Mouse (Mus musculus) hindbrain, embryonic 12.5 days (tissue): ENCODE measurements around the gene B9d2. TPM values are rescaled to one million over a fixed set of nuclear protein-coding genes. Genes with fewer than 3 reads are reported as not detected.

ENCODE experiments used
- ATAC-seq: fragments of 200-750 bp; cut with Nextera tagmentation; 2 replicates; pipeline ENCODE4 v1.8.0; 2017; ENCODE audit warnings: moderate TSS enrichment; ENCODE audit not compliant: low FRiP score
- H3K27ac ChIP-seq: fragments of 300-500 bp; sonication (generic); 2 replicates; pipeline ENCODE4 v1.5.1; 2016; ENCODE audit warnings: mild to moderate bottlenecking
- H3K27me3 ChIP-seq: fragments of 300-500 bp; sonication (generic); 2 replicates; pipeline ENCODE4 v1.6.1; 2016; ENCODE audit warnings: mild to moderate bottlenecking
- H3K36me3 ChIP-seq: fragments of 300-500 bp; sonication (generic); 2 replicates; pipeline ENCODE4 v1.6.1; 2016; ENCODE audit warnings: mild to moderate bottlenecking
- H3K4me1 ChIP-seq: fragments of 300-500 bp; sonication (generic); 2 replicates; pipeline ENCODE4 v1.6.1; 2016
- H3K4me2 ChIP-seq: fragments of 300-500 bp; sonication (generic); replicated peaks from 2 replicates; pipeline ENCODE4 v1.6.1; 2016; ENCODE audit warnings: mild to moderate bottlenecking
- H3K4me3 ChIP-seq: fragments of 300-500 bp; sonication (generic); 2 replicates; pipeline ENCODE4 v1.5.1; 2016; ENCODE audit warnings: mild to moderate bottlenecking
- H3K9ac ChIP-seq: fragments of 300-500 bp; sonication (generic); 2 replicates; pipeline ENCODE4 v1.6.1; 2016; ENCODE audit warnings: mild to moderate bottlenecking, moderate library complexity
- H3K9me3 ChIP-seq: fragments of 300-500 bp; sonication (generic); replicated peaks from 2 replicates; pipeline ENCODE4 v1.6.1; 2016; ENCODE audit warnings: mild to moderate bottlenecking
- WGBS: fragments of 180-500 bp; shearing (Covaris S2); methylation state at CpG from one replicate; pipeline ENCODE4 v1.1.7; 2016; 5-methylcytosine and 5-hydroxymethylcytosine counted together
- polyA plus RNA-seq: library from polyadenylated mRNA; unstranded; fragments of >200 nt; fragmentation: Nextera tagmentation; extraction: Ambion mirVana; gene quantifications from 2 replicates; pipeline ENCODE4 v1.2.1, GENCODE M21; 2016

Gene B9d2
- polyA plus RNA-seq, 1 experiment from 2014 or later, result 30.8 TPM

DNA sequence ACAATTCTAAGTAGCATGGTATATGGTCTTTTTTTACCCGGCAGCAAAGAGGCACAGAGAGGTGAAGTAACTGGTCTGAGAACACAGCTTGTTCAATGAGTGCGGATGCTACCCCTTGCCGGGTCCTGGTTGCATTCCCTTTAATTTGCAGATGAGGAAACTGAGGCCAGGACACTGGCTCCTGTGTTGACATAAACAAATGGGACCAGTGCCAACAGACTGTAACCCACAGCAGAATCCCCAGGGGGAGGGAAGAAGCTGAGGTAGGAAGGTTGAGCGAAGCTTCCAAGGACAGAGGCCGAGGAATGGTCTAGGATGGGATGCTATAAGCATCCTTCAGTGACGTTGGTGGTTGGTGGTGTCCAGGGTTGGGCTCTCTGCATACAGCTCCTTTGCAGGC is 5.2 kb upstream of the B9d2 start:
- peaks cover 13% of the 10 kb centered on the region for H3K4me1 ChIP-seq
- peak overlapping the region; percentile 50; the same call in 1 of the 2 replicates for H3K9ac ChIP-seq
- peak overlapping the region; percentile 52 for H3K4me2 ChIP-seq
- peaks cover 49% of the 10 kb centered on the region for H3K27me3 ChIP-seq
- H3K9me3 ChIP-seq, result no peaks in the 10 kb centered on the region
- ATAC-seq, result no peak
- no peaks in the 10 kb centered on the region for H3K36me3 ChIP-seq
- no peak overlapping the region for H3K4me3 ChIP-seq
- WGBS, result 38% methylated on average over 6 of the region's 6 CpGs
- no peak overlapping the region for H3K27ac ChIP-seq

DNA sequence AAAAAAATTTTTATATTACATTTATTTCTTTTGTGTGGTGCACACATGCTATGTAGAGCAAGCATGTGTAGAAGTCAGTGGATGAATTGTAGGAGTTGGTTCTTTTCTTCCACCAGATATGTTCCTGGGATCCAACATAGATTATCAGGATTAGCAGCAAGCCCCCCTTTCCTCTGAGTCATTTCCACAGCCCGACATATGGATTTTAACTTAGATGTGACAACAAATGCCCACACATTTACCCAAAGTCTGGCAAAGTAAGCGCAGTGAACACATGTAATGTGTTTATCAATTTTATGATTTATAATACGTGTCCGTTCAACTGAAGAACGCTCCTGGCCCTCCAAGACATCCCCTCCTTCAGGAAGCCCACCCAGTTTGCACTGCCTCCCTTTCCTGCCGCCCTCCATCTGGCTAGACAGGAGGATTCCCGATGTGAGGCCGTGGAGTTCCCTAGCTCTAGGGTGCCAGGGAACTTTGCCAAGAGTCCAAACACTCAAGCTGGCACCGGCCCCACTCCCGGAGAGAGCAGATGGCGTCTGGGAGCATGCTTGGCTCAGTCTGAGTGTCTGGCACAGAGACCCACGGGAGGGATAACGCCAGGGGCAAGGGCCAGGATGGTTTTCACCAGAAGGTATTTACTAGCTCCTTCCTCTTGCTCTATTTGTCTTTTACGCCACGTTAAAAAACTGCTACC is 4.3 kb upstream of the B9d2 start:
- Histone ChIP-seq H3K4me2 (no peak overlapping the region), H3K9me3 (no peaks in the 10 kb centered on the region), H3K4me1 (peaks cover 14% of the 10 kb centered on the region), H3K27ac (peak overlapping the region; percentile 60), H3K9ac (no peak overlapping the region), H3K27me3 (peaks cover 49% of the 10 kb centered on the region), H3K36me3 (no peaks in the 10 kb centered on the region), H3K4me3 (no peak overlapping the region)
- WGBS, result 67% methylated on average over 15 of the region's 15 CpGs
- peak; percentile 5 for ATAC-seq

DNA sequence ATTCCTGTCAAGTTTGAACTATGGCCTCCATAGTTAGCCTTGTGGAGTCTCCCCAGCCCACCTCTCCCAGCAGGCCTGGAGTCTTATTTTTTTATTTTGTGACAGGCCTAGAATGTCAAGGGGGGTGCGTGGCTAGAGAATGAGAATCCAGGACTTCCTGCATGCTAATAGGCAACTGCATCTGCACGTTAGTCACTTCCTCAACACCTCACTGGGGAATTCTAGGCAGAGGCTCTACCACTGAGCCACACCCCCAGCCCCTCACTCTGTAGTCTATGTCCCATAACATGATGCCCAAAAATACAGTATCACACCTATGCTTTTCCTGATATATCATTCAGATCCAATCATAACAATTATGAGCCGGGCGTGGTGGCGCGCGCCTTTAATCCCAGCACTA is 3.6 kb upstream of the B9d2 start:
- peaks cover 49% of the 10 kb centered on the region for H3K27me3 ChIP-seq
- peaks cover 20% of the 10 kb centered on the region for H3K4me1 ChIP-seq
- H3K4me3 ChIP-seq, result no peak overlapping the region
- no peak for ATAC-seq
- H3K27ac ChIP-seq, result peak overlapping the region; percentile 60
- WGBS, result 89% methylated on average over 7 of the region's 7 CpGs
- H3K4me2 ChIP-seq, result no peak overlapping the region
- no peaks in the 10 kb centered on the region for H3K36me3 ChIP-seq
- no peaks in the 10 kb centered on the region for H3K9me3 ChIP-seq
- H3K9ac ChIP-seq, result no peak overlapping the region

DNA sequence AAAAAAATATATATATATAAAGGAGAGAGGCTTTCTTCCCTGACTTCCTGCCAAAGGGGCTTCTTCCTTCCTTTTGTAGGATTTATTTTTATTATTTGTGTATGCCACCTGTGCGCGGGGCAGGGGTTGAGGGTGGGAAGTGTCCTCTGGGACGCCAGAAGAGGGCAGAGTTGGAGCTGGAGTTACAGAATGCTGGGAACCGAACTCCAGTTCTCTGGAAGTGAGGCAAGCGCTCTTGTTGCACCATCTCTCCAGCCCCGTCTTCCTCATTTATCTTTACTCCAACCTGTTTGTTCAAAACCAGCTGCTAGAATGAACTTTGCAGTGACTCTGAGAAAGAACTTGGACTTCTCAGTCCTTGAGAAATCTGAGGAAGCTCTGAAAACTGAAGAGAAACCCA is 609 bp upstream of the B9d2 start:
- ATAC-seq, result no peak

DNA sequence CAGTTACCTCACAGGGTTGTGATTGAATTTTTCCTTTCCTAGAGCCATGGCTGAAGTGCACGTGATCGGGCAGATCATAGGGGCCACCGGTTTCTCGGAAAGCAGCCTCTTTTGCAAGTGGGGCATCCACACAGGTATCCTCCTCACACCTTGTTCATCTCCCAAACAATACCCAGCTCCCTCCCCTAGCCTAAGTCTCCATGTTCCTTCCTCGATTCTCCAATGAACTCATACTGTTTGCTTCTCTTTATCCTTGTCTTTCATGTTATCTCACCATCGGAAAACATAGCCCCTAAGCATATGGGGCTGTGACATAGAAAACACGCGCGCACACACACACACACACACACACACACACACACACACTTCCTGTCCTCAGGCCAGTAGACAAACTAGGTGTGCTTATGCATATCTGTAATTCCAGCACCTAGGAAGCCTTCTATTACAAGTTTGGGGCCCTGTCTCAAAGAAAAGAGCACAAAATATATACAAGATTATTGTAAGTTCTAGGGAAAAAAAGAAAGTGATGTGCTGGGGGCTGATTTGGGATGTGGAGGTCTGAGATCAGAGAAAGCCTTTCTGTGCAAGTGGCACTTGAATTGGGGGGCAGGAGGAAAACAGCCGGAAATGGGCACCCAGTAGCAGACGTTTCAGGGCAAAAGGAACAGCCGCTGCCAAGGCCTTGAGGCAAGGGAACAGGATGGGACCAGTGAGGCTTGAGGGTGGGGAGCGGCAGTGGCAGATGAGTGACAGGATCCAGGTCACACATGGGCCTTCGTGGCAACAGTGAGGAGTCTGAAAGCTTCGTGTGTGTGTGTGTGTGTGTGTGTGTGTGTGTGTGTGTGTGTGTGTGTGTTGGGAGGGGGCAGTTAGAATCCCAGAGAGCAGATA is 1.0 kb downstream of the B9d2 start:
- Histone ChIP-seq H3K4me3 (peak overlapping the region; percentile 61), H3K9ac (0 out of 2 replicates have a peak overlapping the region, but pooled peaks have one; percentile 3), H3K4me1 (peaks cover 21% of the 10 kb centered on the region), H3K36me3 (no peaks in the 10 kb centered on the region), H3K4me2 (peak overlapping the region; percentile 61), H3K27me3 (peaks cover 32% of the 10 kb centered on the region), H3K9me3 (no peaks in the 10 kb centered on the region), H3K27ac (peak overlapping the region; percentile 97; the same call in 1 of the 2 replicates)
- WGBS, result 68% methylated on average over 15 of the region's 15 CpGs
- no peak for ATAC-seq

More for the DNA sequence above, 609 bp upstream of the B9d2 start:
- H3K4me2 ChIP-seq, result peak overlapping the region; percentile 61
- peaks cover 33% of the 10 kb centered on the region for H3K27me3 ChIP-seq
- peak overlapping the region; percentile 61 for H3K4me3 ChIP-seq
- H3K9ac ChIP-seq, result peak overlapping the region; percentile 71; the same call in 1 of the 2 replicates
- H3K27ac ChIP-seq, result peak overlapping the region; percentile 97; the same call in 1 of the 2 replicates
- no peaks in the 10 kb centered on the region for H3K36me3 ChIP-seq
- H3K4me1 ChIP-seq, result peaks cover 19% of the 10 kb centered on the region
- 15% methylated on average over 6 of the region's 6 CpGs for WGBS
- H3K9me3 ChIP-seq, result no peaks in the 10 kb centered on the region

DNA sequence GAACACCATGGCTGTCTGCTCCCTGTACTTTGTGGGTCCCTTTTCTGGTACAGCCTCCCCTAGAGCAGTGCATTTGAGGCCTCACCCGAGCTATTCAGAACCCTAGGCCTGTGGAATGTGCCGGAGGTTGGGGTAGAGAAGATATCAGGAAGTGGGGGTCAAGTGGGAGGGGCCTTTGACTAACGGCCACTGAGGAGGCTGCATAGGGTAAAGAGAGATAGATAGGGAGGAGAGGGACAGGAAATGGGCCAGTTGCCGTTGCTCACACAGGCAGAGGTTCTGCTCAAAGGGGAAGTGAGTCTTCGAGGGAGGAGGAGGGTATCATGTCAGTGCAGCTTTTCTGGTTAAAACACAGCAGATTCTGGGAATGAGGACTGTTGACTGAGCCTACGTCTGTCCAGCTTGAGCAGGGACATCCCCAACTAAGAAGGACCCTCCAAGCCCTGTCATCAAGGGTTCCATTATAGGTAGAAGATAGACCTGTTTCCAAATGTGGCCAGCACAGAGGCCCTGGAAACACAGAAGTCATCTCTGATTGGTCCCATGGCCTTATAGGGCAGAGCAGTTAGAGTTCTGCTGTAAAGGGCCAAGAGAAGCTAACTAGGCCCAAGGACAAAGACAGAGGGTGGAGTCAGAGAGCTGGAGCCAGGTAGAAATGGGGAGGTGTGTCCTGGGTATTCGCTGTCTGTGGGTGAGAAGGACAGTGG is 3.0 kb downstream of the B9d2 start:
- H3K9ac ChIP-seq, result no peak overlapping the region
- no peak for ATAC-seq
- H3K36me3 ChIP-seq, result no peaks in the 10 kb centered on the region
- H3K4me1 ChIP-seq, result peaks cover 34% of the 10 kb centered on the region
- no peak overlapping the region for H3K27ac ChIP-seq
- no peak overlapping the region for H3K4me3 ChIP-seq
- no peaks in the 10 kb centered on the region for H3K9me3 ChIP-seq
- H3K4me2 ChIP-seq, result no peak overlapping the region
- H3K27me3 ChIP-seq, result peaks cover 48% of the 10 kb centered on the region
- 74% methylated on average over 7 of the region's 7 CpGs for WGBS

DNA sequence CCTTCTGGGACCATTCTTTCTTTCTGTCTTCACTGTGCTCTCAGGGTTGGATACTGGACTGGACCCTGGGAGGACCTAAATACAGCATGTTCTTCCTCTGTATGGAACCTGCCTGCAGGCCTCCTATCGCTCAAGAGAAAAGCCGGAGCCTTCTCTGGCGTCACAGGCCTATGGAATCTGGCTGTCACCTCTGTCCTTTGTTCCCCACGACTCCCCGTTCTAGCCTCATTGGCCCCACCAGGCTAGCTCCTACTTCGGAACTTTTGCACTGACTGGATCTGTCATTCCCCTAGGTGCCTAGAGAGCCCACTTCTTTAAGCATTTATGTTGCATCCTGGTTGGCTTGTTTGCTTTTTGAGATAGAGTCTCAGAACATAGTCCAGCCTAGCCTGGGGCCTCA is 4.1 kb downstream of the B9d2 start:
- Histone ChIP-seq H3K36me3 (no peaks in the 10 kb centered on the region), H3K9me3 (no peaks in the 10 kb centered on the region), H3K27ac (no peak overlapping the region), H3K4me2 (no peak overlapping the region), H3K27me3 (peaks cover 50% of the 10 kb centered on the region), H3K4me3 (no peak overlapping the region), H3K4me1 (peaks cover 44% of the 10 kb centered on the region), H3K9ac (no peak overlapping the region)
- WGBS, result 85% methylated on average over 6 of the region's 6 CpGs
- no peak for ATAC-seq

DNA sequence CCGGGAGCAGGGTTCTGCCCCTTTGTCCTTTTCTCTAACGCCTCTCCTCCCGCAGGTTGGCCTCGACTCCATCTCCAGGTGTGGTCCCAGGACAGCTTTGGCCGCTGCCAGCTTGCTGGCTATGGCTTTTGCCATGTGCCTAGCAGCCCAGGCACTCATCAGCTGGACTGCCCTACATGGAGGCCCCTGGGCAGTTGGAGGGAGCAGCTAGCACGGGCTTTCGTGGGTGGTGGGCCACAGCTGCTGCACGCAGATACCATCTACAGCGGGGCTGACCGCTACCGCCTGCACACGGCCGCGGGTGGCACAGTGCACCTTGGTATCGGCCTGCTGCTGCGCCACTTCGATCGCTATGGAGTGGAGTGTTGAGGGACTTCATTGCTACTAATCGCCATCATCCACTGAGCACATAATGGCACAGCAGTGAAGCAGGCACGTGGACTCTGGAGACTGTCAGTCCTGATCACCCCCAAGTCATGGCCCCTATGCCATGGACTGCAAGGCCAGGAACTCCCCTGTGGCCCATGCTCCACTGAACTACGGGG is 5.4 kb downstream of the B9d2 start:
- no peak overlapping the region for H3K9ac ChIP-seq
- no peaks in the 10 kb centered on the region for H3K9me3 ChIP-seq
- WGBS, result 63% methylated on average over 21 of the region's 21 CpGs
- no peaks in the 10 kb centered on the region for H3K36me3 ChIP-seq
- H3K4me1 ChIP-seq, result peaks cover 42% of the 10 kb centered on the region
- H3K27ac ChIP-seq, result no peak overlapping the region
- peak overlapping the region; percentile 55 for H3K4me2 ChIP-seq
- no peak for ATAC-seq
- 0 out of 2 replicates have a peak overlapping the region, but pooled peaks have one; percentile 41 for H3K4me3 ChIP-seq
- H3K27me3 ChIP-seq, result peaks cover 63% of the 10 kb centered on the region

DNA sequence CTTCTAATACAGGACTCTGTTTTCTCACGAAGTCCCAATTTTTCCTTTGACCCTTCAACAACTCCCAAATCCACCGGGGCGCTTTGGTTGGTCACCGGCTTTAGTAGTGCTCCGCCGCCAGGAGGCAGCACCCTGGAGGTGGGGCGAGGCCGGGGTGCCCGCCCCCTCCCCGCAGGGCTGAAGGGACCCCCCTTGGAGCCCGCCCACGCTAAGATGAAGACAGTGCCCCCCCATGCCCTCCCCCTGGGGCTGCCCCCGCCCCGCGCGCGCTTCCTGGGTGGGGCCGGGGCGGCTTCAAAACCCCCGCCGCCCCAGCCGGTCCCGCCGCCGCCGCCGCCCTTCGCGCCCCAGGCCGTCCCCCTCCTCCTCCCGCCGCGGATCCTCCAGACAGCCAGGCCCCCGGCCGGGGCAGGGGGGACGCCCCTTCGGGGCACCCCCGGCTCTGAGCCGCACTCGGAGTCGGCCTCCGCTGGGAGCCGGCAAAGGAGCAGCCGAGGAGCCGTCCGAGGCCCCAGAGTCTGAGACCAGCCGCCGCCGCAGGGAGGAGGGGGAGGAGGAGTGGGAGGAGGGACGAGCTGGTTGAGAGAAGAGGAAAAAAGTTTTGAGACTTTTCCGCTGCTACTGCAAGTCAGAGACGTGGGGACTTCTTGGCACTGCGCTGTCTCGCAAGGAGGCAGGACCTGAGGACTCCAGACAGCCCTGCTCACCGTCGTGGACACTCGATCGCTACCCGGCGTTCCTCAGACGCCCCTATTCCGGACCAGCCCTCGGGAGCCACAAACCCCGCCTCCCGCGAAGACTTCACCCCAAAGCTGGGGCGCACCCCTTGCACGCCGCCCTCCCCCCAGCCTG is 6.3 kb downstream of the B9d2 start, which contains the start of gene Tgfb1:
TSS of gene Tgfb1 (plus strand) at position 323 of the 852 bp plus-strand sequence.
- peaks cover 71% of the 10 kb centered on the region for H3K27me3 ChIP-seq
- H3K4me2 ChIP-seq, result peak within 1 kb of the TSS; percentile 55
- H3K36me3 ChIP-seq, result no peaks in the 10 kb centered on the region
- H3K27ac ChIP-seq, result no peak within 1 kb of the TSS
- peaks cover 35% of the 10 kb centered on the region for H3K4me1 ChIP-seq
- peak; percentile 30 for ATAC-seq
- WGBS, result under 1% methylated on average over 48 of the region's 69 CpGs
- peak within 1 kb of the TSS; percentile 50 for H3K9ac ChIP-seq
- H3K4me3 ChIP-seq, result peak within 1 kb of the TSS; percentile 41
- no peaks in the 10 kb centered on the region for H3K9me3 ChIP-seq

DNA sequence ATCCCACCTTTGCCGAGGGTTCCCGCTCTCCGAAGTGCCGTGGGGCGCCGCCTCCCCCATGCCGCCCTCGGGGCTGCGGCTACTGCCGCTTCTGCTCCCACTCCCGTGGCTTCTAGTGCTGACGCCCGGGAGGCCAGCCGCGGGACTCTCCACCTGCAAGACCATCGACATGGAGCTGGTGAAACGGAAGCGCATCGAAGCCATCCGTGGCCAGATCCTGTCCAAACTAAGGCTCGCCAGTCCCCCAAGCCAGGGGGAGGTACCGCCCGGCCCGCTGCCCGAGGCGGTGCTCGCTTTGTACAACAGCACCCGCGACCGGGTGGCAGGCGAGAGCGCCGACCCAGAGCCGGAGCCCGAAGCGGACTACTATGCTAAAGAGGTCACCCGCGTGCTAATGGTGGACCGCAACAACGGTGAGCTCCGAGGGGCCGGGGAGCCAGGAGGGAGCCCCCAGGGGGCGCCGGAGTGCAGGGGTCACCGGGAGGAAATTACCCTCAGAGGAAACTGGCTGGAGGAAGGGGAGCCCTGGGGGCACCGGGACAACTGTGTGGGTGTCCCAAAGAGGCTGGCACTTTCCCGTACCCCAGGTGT is 7.3 kb downstream of the B9d2 start:
- H3K4me1 ChIP-seq, result peaks cover 32% of the 10 kb centered on the region
- WGBS, result under 1% methylated on average over 47 of the region's 47 CpGs
- ATAC-seq, result no peak
- H3K36me3 ChIP-seq, result no peaks in the 10 kb centered on the region
- no peaks in the 10 kb centered on the region for H3K9me3 ChIP-seq
- 0 out of 2 replicates have a peak overlapping the region, but pooled peaks have one; percentile 10 for H3K9ac ChIP-seq
- no peak overlapping the region for H3K27ac ChIP-seq
- peak overlapping the region; percentile 41 for H3K4me3 ChIP-seq
- peaks cover 77% of the 10 kb centered on the region for H3K27me3 ChIP-seq
- H3K4me2 ChIP-seq, result peak overlapping the region; percentile 55
